Mouse (Mus musculus) left cerebral cortex, adult 2 months (tissue): ENCODE data around the gene Arl15. TPM values are rescaled to one million over a fixed set of nuclear protein-coding genes. Genes with fewer than 3 reads are reported as not detected.
A peak's percentile ranks its signal among the peaks of the same experiment; 100 is the strongest.

ENCODE experiments used
- DNase-seq, 2 experiments: peaks; one replicate each; pipeline ENCODE4 v3.0.0; 2021 to 2022; ENCODE audit warnings: low spot score in 2 of 2, mixed read lengths in 1 of 2; ENCODE audit errors: extremely low spot score in 1 of 2
- H3K27ac ChIP-seq: fragments of 200-600 bp; 2 replicates; pipeline ENCODE4 v1.8.1; 2022
- H3K4me3 ChIP-seq: fragments of 200-600 bp; 2 replicates; pipeline ENCODE4 v1.8.1; 2022
- CTCF ChIP-seq: fragments of 200-600 bp; IDR thresholded peaks from 2 replicates; pipeline ENCODE4 v1.8.1; 2022; ENCODE audit warnings: antibody characterized with exemption, mild to moderate bottlenecking, moderate library complexity
- intact Hi-C: fragments of 180-260 bp; cut with DNase I; formaldehyde crosslinking; loops from one replicate; pipeline ENCODE4 v1.15.1; 2025
- total RNA-seq, 2 experiments: library from RNA; stranded (reverse); gene quantifications; 2 replicates each; pipeline ENCODE4 v1.2.3; 2021

Arl15 gene
- total RNA-seq, 2 experiments from 2014 or later = 34.2 to 35.5 TPM

DNA sequence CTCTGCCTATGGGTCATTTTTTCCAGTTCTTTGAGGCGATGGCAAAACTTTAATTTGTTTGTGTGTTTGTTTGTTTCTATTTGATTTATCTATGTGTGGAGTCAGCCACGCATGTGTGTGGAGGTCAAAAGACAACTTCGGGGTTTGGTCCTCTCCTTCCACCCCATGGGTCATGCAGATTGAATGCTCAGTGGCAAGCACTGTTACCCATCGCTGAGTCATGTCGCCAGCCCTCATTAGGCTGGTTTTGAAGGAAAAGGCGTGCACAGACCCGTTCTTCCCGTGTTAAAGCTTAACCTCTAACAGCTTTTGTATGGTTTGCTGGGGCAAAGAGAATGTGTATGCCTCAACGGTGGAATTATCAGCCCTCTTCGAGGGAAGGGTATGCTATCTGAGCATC lies 315.1 kb downstream of the Arl15 start:
- Histone ChIP-seq H3K27ac (no peak overlapping the region), H3K4me3 (no peak overlapping the region)
- no peak for DNase-seq
- intact Hi-C loops = no loop called here
- TF ChIP-seq CTCF = no peak

DNA sequence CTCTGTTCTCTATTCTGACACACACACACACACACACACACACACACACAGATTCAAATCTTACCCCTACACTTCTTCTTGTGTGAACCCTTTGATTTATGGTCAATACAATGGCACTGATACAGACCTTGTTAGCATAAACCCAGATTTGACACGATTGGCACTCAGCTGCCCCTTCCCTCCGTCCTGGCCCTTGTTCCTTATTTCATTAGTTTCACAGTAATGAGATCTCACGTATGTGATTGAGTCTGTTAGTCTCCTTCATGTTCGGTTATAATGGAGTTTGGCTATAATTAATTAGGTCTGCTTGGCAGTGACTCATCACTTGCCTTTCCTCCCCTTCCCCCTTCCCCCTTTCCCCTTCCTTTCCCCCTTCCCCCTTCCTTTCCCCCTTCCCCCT lies 315.5 kb downstream of the Arl15 start:
- Histone ChIP-seq H3K4me3 (no peak overlapping the region), H3K27ac (no peak overlapping the region)
- intact Hi-C loops = no loop called here
- DNase-seq = no peak
- no peak for TF ChIP-seq CTCF

DNA sequence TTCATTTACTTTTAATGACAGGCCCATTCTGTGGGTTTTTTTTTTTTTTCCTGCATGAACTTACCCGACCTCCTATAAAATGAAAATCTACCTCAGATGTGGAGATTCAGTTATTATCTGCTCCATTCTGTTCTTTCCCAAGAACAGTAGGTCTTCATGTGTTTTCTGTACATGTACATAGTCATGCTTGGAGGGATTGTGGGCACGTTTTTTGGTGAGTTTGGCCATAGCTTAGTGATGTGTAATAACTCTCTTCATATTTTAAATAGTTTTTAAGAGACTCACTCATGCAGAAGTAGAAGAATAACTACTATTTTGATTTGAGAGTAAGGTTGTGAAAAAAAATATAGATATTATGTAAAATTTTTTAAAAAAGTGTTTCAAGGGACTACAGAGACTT lies 319.2 kb downstream of the Arl15 start:
- DNase-seq = no peak
- intact Hi-C loops = no loop called here
- TF ChIP-seq CTCF = no peak
- Histone ChIP-seq H3K4me3 (no peak overlapping the region), H3K27ac (no peak overlapping the region)

DNA sequence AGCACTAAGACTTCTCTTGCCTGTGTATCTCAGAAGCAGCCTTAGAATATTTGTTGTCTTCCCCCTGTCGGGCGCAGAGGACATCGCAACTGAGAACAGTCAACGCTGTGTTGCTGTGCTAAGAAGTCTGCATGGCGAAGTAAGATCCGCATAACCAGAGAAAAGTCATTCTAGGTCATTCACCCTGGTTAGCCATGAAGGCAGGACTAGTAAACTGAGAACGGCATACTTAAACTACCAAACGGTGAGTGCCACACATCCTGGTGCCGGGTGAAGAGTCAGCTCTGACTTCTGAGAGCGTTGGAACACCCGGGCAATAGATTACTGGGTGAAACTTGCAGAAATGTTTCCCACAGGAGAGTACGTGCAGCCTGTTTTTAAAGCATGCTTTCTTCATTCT lies 320.3 kb downstream of the Arl15 start:
- no peak overlapping the region for H3K27ac ChIP-seq
- intact Hi-C loops = no loop called here
- no peak; the same call in 1 of the 2 replicates for TF ChIP-seq CTCF
- H3K4me3 ChIP-seq = no peak overlapping the region
- no peak for DNase-seq

DNA sequence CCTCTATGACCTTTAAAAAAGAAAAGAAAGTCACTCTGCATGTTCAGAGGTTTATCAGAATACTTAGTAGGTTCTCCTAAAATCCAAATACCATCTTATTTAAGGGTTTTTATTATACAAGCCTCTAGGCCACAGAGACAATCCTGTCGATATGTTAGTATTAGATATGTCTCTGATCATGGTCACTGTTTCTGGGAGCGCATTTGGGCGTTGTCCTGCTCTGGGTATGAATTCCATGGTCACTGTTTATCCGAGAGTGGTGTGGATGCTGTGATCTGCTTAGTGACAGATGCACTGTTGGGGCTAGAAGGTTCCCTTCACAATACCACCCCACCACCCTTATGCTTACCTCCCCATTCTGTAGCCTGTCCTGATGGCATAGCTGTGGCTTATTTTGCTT lies 320.8 kb downstream of the Arl15 start:
- Histone ChIP-seq H3K4me3 (no peak overlapping the region), H3K27ac (no peak overlapping the region)
- DNase-seq = no peak
- intact Hi-C loops = no loop called here
- TF ChIP-seq CTCF = no peak

DNA sequence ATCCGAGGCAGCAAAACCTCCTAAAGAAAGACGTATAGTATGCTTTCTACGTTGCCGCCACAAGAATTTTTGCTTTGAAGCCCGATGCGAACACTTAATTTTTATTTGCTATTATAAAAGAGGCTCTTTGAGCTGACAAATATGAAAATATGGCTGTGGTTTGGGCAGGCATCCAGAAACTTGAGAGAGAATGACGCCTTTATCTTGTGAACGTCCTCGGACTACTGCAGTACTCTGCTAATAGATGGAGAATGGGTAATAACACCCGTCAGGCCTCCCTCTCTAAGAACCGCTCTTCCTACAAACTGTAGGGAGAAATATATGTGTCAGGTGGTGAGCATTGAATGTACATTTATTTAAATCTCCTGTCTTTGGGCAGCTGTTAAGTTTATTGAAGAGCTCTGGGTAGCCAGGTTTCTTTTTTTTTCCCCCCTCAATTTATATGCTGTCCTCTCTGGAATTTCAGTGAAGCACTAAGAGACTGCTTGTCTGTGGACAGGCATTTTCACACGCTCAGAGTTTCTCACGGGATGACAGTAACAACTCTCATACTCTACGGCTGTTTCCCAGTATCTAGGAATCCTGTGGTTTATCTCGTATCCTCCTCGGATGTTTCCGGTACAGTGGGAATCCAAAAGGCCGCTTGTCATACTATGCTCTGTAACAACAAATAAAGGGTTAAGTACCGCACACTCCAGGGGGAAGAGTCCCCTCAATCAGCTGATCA lies 324.0 kb downstream of the Arl15 start:
- TF ChIP-seq CTCF = no peak
- Histone ChIP-seq H3K4me3 (no peak overlapping the region), H3K27ac (no peak overlapping the region)
- intact Hi-C loops = no loop called here
- no peak for DNase-seq

DNA sequence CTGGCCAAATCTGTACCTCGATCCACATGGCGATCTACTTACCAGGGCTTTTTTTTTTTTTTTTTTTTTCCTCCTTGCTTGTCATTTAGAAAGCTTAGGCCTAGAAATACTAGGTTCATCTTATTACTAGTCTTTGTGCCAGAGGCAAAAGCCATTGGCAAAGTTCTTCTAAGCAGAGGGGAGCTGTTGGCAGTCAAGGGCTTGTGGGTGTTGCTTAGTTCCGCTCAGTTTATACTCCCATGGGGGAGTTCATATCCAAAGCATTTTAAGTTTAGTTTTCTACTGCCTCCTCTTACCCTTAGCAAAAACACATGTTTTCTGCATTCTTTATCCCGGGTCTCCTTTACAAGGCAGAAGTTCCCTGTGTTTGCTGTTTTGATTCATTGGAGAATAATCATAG lies 325.5 kb downstream of the Arl15 start:
- H3K27ac ChIP-seq = no peak overlapping the region
- DNase-seq = no peak
- no peak overlapping the region for H3K4me3 ChIP-seq
- TF ChIP-seq CTCF = no peak
- intact Hi-C loops = no loop called here

DNA sequence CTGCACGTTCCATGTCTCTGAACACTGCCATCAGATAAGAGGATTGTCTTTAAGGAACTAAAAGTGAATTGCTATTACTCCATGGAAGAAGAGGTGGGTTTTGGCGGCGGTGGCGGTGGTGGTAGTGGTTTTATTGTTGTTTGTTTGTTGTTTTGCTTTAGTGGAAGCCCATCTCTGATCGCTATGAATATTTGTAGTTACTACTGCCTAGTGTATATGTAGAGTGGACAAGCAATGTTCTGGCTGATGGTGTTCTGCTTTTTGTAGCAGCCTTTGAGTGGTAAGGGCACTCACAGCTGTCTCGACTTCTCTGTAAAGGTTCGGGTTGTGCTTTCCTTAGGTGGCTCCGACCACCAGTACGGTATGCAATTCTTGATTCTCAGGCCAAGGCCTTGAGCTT lies 327.3 kb downstream of the Arl15 start:
- no peak for DNase-seq
- TF ChIP-seq CTCF = no peak
- intact Hi-C loops = no loop called here
- Histone ChIP-seq H3K4me3 (no peak overlapping the region), H3K27ac (no peak overlapping the region)

DNA sequence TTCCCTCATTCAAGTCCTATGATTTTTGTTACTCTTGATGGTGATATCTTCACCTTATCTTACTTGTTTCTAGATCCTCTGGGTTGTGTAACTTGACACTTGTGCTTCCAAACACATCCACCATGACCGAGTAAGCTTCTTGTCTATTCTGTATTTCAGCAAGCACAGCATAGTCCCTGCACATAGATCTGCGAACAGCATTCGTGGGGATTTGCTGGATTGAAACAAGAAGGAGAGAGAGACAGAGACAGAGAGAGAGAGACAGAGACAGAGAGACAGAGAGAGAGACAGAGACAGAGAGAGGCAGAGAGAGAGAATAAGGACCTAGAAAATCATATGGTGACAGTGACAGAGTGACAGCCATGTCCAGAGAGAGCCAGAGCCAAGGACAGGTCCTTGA lies 329.1 kb downstream of the Arl15 start:
- no peak for DNase-seq
- no peak overlapping the region for H3K4me3 ChIP-seq
- intact Hi-C loops = no loop called here
- TF ChIP-seq CTCF = no peak
- no peak overlapping the region for H3K27ac ChIP-seq

DNA sequence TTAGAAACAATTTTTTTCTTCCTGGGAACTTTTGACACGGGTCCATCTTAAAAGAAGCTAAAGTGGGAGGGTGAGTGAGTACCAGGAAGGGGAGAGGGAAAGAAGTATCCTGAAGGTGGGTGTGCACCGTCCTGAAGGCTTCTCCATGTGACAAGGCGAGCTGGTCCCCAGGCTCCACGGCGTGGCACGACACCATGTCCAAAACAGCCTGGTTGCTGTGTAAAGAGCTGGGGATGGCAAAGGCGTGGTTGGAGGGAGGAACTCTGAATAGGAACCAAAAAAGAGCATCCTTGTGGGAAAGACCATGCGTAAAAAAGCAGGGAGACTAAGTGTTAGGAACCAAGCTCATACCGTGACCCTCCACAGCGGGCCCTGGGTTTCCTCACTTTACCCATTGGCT lies 330.1 kb downstream of the Arl15 start:
- intact Hi-C loops = no loop called here
- no peak for DNase-seq
- Histone ChIP-seq H3K4me3 (no peak overlapping the region), H3K27ac (no peak overlapping the region)
- no peak for TF ChIP-seq CTCF

DNA sequence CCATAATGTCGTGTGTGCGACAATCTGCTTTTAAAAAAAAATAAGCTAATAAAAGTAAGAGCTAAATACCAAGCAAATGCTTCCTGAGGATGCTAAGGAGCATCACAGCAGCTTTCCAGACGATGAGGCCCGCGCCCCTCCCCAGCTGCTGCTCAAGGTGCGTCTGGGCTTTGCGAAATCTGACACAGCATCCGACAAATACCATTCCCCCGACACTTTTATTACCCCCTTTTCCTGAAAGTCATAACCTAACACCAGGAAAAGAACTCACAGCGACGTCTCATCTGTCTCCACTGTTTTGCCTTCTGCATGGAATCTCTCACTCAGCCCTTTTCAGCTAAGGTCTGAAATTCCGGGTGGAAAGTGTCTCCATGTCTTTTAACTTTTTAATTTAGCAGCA lies 330.7 kb downstream of the Arl15 start:
- intact Hi-C loops = no loop called here
- no peak for DNase-seq
- TF ChIP-seq CTCF = no peak
- Histone ChIP-seq H3K27ac (no peak overlapping the region), H3K4me3 (no peak overlapping the region)

DNA sequence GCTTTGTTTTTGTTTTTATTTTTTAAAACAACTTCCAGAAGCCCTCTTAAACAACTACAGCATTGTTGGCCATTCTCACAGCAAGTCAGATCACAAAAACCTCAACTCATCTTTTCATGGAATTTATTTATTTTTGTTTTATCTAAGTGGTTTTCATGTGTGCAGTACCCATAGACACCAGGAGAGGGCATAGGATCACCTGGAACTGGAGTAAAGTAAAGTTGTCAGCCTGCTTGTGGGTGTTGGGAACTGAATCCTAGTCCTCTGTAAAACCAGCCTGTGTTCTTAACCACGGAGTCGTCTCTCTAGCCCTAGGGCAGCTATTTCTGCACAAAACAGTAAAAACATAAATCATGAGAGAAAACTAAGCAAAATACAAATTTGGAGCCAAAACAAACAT lies 334.1 kb downstream of the Arl15 start:
- no peak overlapping the region for H3K27ac ChIP-seq
- H3K4me3 ChIP-seq = no peak overlapping the region
- peak; percentile 26 for TF ChIP-seq CTCF
- no peak for DNase-seq
- intact Hi-C loops = no loop called here

DNA sequence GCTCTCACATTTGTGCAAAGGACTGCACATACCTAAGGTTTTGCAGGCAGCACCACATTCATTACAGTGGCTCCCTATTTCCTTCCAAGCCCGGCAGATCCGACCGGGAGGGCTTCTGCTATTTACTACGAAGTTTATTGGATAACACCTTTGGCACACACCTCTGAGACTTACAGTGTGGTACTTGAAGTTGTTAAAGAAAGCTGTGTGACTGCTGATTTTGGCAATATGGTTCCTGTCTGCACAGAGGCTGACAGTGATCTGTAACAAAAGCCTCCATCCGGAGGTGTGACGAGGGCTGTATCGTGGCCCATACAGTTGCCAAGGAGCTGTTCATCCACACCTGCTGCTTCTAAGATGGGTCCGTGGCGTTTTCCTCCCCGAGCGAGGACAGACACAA lies 335.7 kb downstream of the Arl15 start:
- no peak overlapping the region for H3K4me3 ChIP-seq
- TF ChIP-seq CTCF = no peak
- intact Hi-C loops = no loop called here
- no peak for DNase-seq
- no peak overlapping the region for H3K27ac ChIP-seq
